Mouse (Mus musculus): Measurements from ENCODE around the gene Tbx21. TPM values are rescaled to one million over a fixed set of nuclear protein-coding genes. Genes with fewer than 3 reads are reported as not detected.
A peak's percentile ranks its signal among the peaks of the same experiment; 100 is the strongest.

The Tbx21 gene
- polyA plus RNA-seq, 1 experiment from 2014 or later: not detected

- Histone ChIP-seq H3K36me3 (ENCODE audit: control insufficient read depth, insufficient read depth, low read length) (no peaks in the 10 kb centered on the region), H3K9me3 (ENCODE audit: control insufficient read depth, low read length) (no peaks in the 10 kb centered on the region), H3K27ac (ENCODE audit: low read depth, low read length) (no peak overlapping the region), H3K4me3 (ENCODE audit: low read length) (no peak overlapping the region), H3K27me3 (ENCODE audit: control insufficient read depth, insufficient read depth, low read length) (peaks cover 10% of the 10 kb centered on the region; the same call in 1 of the 2 replicates), H3K4me2 (replicated peaks; ENCODE audit: low read depth, low read length) (no peak overlapping the region), H3K4me1 (ENCODE audit: control insufficient read depth, insufficient read depth, low read length) (no peaks in the 10 kb centered on the region), H3K9ac (ENCODE audit: low read depth, low read length) (no peak overlapping the region)
- no peak for ATAC-seq (ENCODE audit: low FRiP score, low TSS enrichment)
- WGBS: 95% methylated on average over 9 of the region's 9 CpGs
These were observed 11.0 kb downstream of the Tbx21 start for GRCm38 (mm10) chr11:97104091-97104483.

- H3K36me3 ChIP-seq (ENCODE audit: control insufficient read depth, insufficient read depth, low read length): no peaks in the 10 kb centered on the region
- H3K9ac ChIP-seq (ENCODE audit: low read depth, low read length): no peak overlapping the region
- no peaks in the 10 kb centered on the region for H3K9me3 ChIP-seq (ENCODE audit: control insufficient read depth, low read length)
- no peak for ATAC-seq (ENCODE audit: low FRiP score, low TSS enrichment)
- H3K4me3 ChIP-seq (ENCODE audit: low read length): no peak overlapping the region
- no peak overlapping the region for H3K27ac ChIP-seq (ENCODE audit: low read depth, low read length)
- no peak overlapping the region for H3K4me2 ChIP-seq (replicated peaks; ENCODE audit: low read depth, low read length)
- H3K27me3 ChIP-seq (ENCODE audit: control insufficient read depth, insufficient read depth, low read length): peaks cover 14% of the 10 kb centered on the region; the same call in 1 of the 2 replicates
- H3K4me1 ChIP-seq (ENCODE audit: control insufficient read depth, insufficient read depth, low read length): 0 out of 2 replicates have a peak, but pooled peaks cover 2% of the 10 kb centered on the region
- WGBS: 91% methylated on average over 10 of the region's 10 CpGs
These were observed 11.7 kb downstream of the Tbx21 start for GRCm38 (mm10) chr11:97103163-97104090.

GRCm38 (mm10) chr11:97101722-97102121, 13.4 kb downstream of the Tbx21 start:
- H3K4me1 ChIP-seq (ENCODE audit: control insufficient read depth, insufficient read depth, low read length): 0 out of 2 replicates have a peak, but pooled peaks cover 2% of the 10 kb centered on the region
- H3K36me3 ChIP-seq (ENCODE audit: control insufficient read depth, insufficient read depth, low read length): no peaks in the 10 kb centered on the region
- H3K4me3 ChIP-seq (ENCODE audit: low read length): no peak overlapping the region
- H3K9me3 ChIP-seq (ENCODE audit: control insufficient read depth, low read length): no peaks in the 10 kb centered on the region
- no peak overlapping the region for H3K27ac ChIP-seq (ENCODE audit: low read depth, low read length)
- ATAC-seq (ENCODE audit: low FRiP score, low TSS enrichment): 0 out of 2 replicates have a peak, but pooled peaks have one; percentile 46
- H3K27me3 ChIP-seq (ENCODE audit: control insufficient read depth, insufficient read depth, low read length): peaks cover 20% of the 10 kb centered on the region; the same call in 1 of the 2 replicates
- H3K4me2 ChIP-seq (replicated peaks; ENCODE audit: low read depth, low read length): no peak overlapping the region
- no peak overlapping the region for H3K9ac ChIP-seq (ENCODE audit: low read depth, low read length)
- 19% methylated on average over 9 of the region's 9 CpGs for WGBS

DNA sequence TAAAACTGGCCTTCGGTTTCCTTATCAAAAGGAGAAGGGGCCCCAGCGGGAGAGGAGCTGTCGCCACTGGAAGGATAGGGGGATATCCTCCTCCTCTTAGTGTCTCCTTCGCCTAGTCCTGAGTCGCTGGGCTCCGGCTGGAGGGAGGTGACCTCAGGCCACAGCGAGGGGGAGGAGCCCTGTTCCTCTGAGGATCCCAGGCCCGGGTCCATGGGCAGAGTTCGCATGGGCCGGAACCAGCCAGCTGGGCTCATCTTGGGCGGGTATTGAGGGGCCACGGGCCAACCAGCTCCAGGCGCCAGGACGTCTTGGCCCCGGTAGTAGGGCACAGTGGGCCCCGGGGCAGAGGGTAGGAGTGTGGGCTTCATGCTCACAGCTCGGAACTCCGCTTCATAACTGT, 16.3 kb downstream of the Tbx21 start:
- H3K27me3 ChIP-seq (ENCODE audit: control insufficient read depth, insufficient read depth, low read length): peaks cover 20% of the 10 kb centered on the region; the same call in 1 of the 2 replicates
- 0 out of 2 replicates have a peak, but pooled peaks cover 2% of the 10 kb centered on the region for H3K4me1 ChIP-seq (ENCODE audit: control insufficient read depth, insufficient read depth, low read length)
- no peak overlapping the region for H3K9ac ChIP-seq (ENCODE audit: low read depth, low read length)
- H3K4me2 ChIP-seq (replicated peaks; ENCODE audit: low read depth, low read length): peak overlapping the region; percentile 5; the same call in 1 of the 2 replicates
- H3K9me3 ChIP-seq (ENCODE audit: control insufficient read depth, low read length): no peaks in the 10 kb centered on the region
- ATAC-seq (ENCODE audit: low FRiP score, low TSS enrichment): peak; percentile 35; the same call in 1 of the 2 replicates
- no peaks in the 10 kb centered on the region for H3K36me3 ChIP-seq (ENCODE audit: control insufficient read depth, insufficient read depth, low read length)
- 12% methylated on average over 18 of the region's 18 CpGs for WGBS
- H3K27ac ChIP-seq (ENCODE audit: low read depth, low read length): no peak overlapping the region
- H3K4me3 ChIP-seq (ENCODE audit: low read length): 0 out of 2 replicates have a peak overlapping the region, but pooled peaks have one; percentile 3

DNA sequence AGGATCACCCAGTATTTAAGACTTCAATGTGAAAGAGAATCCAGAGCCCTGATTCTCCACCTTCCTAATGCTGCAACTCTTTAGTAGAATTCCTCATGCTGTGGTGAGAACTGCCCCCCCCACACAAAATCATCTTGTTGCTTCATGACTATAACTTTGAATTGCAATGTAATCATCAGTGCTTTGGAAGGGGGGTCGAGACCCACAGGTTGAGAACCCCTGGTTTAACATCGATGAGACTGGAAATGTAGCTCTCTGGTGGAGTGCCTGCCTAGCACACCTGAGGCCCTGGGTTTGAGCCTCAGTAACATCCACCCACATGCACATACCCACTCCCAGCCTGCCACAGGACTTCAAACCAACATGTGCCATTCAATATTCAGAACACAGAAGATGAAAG, 20.5 kb downstream of the Tbx21 start:
- Histone ChIP-seq H3K27me3 (ENCODE audit: control insufficient read depth, insufficient read depth, low read length) (peaks cover 15% of the 10 kb centered on the region; the same call in 1 of the 2 replicates), H3K9me3 (ENCODE audit: control insufficient read depth, low read length) (no peaks in the 10 kb centered on the region), H3K27ac (ENCODE audit: low read depth, low read length) (no peak overlapping the region), H3K4me3 (ENCODE audit: low read length) (no peak overlapping the region), H3K9ac (ENCODE audit: low read depth, low read length) (no peak overlapping the region), H3K36me3 (ENCODE audit: control insufficient read depth, insufficient read depth, low read length) (no peaks in the 10 kb centered on the region), H3K4me2 (replicated peaks; ENCODE audit: low read depth, low read length) (no peak overlapping the region), H3K4me1 (ENCODE audit: control insufficient read depth, insufficient read depth, low read length) (0 out of 2 replicates have a peak, but pooled peaks cover 2% of the 10 kb centered on the region)
- ATAC-seq (ENCODE audit: low FRiP score, low TSS enrichment): no peak
- 68% methylated on average over 2 of the region's 2 CpGs for WGBS

GRCm38 (mm10) chr11:97086365-97086764, 28.8 kb downstream of the Tbx21 start:
- WGBS: 80% methylated on average over 6 of the region's 6 CpGs

DNA sequence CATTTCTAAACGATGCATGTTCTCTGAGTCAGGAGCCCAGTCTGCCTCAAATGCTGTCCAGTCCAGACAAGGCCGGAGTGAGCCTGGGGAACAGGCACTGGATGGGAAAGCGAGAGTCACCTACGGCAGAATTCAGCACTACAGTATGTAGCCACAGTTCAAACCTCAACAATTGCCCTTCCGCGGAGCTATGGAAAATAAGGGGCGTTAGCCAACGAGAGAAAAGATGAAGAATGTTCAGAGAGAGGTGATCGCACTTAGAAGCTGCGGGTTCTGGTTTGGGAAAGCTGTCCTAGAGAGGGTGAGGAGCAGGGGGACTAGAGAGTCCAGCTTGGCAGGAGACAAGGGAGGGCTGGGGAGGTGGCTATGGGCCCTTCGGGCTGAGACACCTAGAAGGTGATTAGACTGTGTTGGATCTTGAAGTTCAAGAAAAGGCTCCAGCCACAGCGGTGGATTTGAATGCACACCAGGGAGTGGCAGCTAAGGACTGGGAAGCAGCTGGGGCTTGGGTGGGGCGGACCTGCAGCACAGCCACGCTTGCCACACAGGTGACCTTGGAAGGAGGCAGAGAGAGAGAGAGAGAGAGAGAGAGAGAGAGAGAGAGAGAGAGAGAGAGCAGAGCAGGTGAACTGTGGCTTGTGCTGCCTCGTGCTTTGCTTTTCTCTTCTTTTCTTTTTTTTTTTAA, 30.2 kb downstream of the Tbx21 start:
- H3K36me3 ChIP-seq (ENCODE audit: control insufficient read depth, insufficient read depth, low read length): no peaks in the 10 kb centered on the region
- ATAC-seq (ENCODE audit: low FRiP score, low TSS enrichment): no peak
- no peak overlapping the region for H3K9ac ChIP-seq (ENCODE audit: low read depth, low read length)
- H3K4me2 ChIP-seq (replicated peaks; ENCODE audit: low read depth, low read length): no peak overlapping the region
- peaks cover 9% of the 10 kb centered on the region for H3K4me1 ChIP-seq (ENCODE audit: control insufficient read depth, insufficient read depth, low read length)
- no peaks in the 10 kb centered on the region for H3K9me3 ChIP-seq (ENCODE audit: control insufficient read depth, low read length)
- H3K27ac ChIP-seq (ENCODE audit: low read depth, low read length): no peak overlapping the region
- no peaks in the 10 kb centered on the region for H3K27me3 ChIP-seq (ENCODE audit: control insufficient read depth, insufficient read depth, low read length)
- H3K4me3 ChIP-seq (ENCODE audit: low read length): no peak overlapping the region
- WGBS: 84% methylated on average over 15 of the region's 15 CpGs

More at GRCm38 (mm10) chr11:97086365-97086764, 28.8 kb downstream of the Tbx21 start:
- Histone ChIP-seq H3K27ac (ENCODE audit: low read depth, low read length) (no peak overlapping the region), H3K36me3 (ENCODE audit: control insufficient read depth, insufficient read depth, low read length) (no peaks in the 10 kb centered on the region), H3K9ac (ENCODE audit: low read depth, low read length) (no peak overlapping the region), H3K9me3 (ENCODE audit: control insufficient read depth, low read length) (no peaks in the 10 kb centered on the region), H3K4me3 (ENCODE audit: low read length) (no peak overlapping the region), H3K4me1 (ENCODE audit: control insufficient read depth, insufficient read depth, low read length) (peaks cover 9% of the 10 kb centered on the region), H3K27me3 (ENCODE audit: control insufficient read depth, insufficient read depth, low read length) (no peaks in the 10 kb centered on the region), H3K4me2 (replicated peaks; ENCODE audit: low read depth, low read length) (no peak overlapping the region)
- ATAC-seq (ENCODE audit: low FRiP score, low TSS enrichment): no peak

DNA sequence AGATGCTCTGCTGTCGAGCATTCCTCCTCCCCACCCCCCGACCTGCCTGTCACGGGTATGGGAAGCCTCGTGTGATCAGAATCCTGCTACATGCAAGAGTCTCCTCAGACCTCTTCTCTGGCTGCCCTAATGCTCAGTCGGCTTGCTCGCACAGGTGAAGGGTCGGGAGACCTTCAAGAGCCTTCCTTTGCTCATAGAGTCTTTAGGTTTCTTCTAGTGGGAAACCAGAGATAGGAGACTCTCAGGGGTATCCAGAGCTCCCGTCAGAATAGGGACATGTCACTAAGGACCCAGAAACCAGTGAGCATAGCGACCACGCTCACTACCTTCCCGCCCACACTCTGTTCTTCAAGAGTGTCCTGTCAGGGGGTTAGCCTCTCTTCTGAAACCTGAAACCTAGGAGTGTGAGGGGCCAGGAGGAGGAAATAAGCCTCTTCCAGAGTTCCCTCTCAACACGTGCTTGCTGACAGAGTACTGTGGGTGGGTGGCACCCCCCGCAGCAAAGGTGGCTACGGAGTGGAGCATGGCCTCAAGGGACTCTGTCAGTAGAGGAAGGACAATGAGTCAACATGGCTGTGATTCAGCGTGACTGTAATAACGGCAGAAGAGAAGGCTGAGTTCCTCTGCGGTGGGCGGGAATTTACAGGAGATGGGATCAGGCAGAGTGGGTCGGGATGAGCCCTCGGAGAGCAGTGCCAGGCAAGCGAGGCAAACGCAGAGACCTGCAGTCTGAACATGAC, 31.6 kb downstream of the Tbx21 start:
- ATAC-seq (ENCODE audit: low FRiP score, low TSS enrichment): no peak
- H3K9ac ChIP-seq (ENCODE audit: low read depth, low read length): no peak overlapping the region

More for the DNA sequence above, 31.6 kb downstream of the Tbx21 start:
- Histone ChIP-seq H3K9me3 (ENCODE audit: control insufficient read depth, low read length) (no peaks in the 10 kb centered on the region), H3K4me1 (ENCODE audit: control insufficient read depth, insufficient read depth, low read length) (peaks cover 9% of the 10 kb centered on the region), H3K4me3 (ENCODE audit: low read length) (no peak overlapping the region), H3K27ac (ENCODE audit: low read depth, low read length) (no peak overlapping the region), H3K27me3 (ENCODE audit: control insufficient read depth, insufficient read depth, low read length) (no peaks in the 10 kb centered on the region), H3K4me2 (replicated peaks; ENCODE audit: low read depth, low read length) (peak overlapping the region; percentile 21; the same call in 1 of the 2 replicates), H3K36me3 (ENCODE audit: control insufficient read depth, insufficient read depth, low read length) (no peaks in the 10 kb centered on the region)
- WGBS: 13% methylated on average over 22 of the region's 22 CpGs

Data from kidney, embryonic 14.5 days (tissue).